Mouse (Mus musculus) liver, embryonic 14.5 days (tissue): ENCODE results near the gene Nr3c2. TPM values are rescaled to one million over a fixed set of nuclear protein-coding genes. Genes with fewer than 3 reads are reported as not detected.

ENCODE experiments used
- ATAC-seq: fragments of 200-750 bp; cut with Nextera tagmentation; 2 replicates; pipeline ENCODE4 v1.8.0; 2017; ENCODE audit warnings: moderate number of reproducible peaks, mild to moderate bottlenecking, moderate library complexity; ENCODE audit not compliant: insufficient read depth
- DNase-seq, 3 experiments: peaks; one replicate each; pipeline ENCODE4 v3.0.0-alpha.2; 2012 to 2013; ENCODE audit warnings: low read depth in 3 of 3, low spot score in 3 of 3
- H3K27ac ChIP-seq: fragments of 300-500 bp; sonication (generic); 2 replicates; pipeline ENCODE4 v1.5.1; 2014; ENCODE audit warnings: moderate library complexity, mild to moderate bottlenecking, control low read depth, inconsistent platforms
- H3K27me3 ChIP-seq: fragments of 300-500 bp; sonication (generic); 2 replicates; pipeline ENCODE4 v1.6.1; 2014; ENCODE audit warnings: mild to moderate bottlenecking, low read length, moderate library complexity; ENCODE audit not compliant: control insufficient read depth, insufficient read depth
- H3K36me3 ChIP-seq: fragments of 300-500 bp; sonication (generic); replicated peaks from 2 replicates; pipeline ENCODE4 v1.6.1; 2014; ENCODE audit warnings: low read depth; ENCODE audit not compliant: control insufficient read depth, insufficient read depth
- H3K4me1 ChIP-seq, 2 experiments: fragments of 200-500 bp in 1 of 2; fragments of 300-500 bp in 1 of 2; sonication (generic) in 1 of 2; replicated peaks; 2 replicates each; pipeline ENCODE4 v1.6.1; 2012 to 2014; ENCODE audit warnings: antibody characterized with exemption in 1 of 2, inconsistent platforms in 1 of 2, low read length in 1 of 2; ENCODE audit not compliant: control insufficient read depth in 2 of 2, insufficient read depth in 2 of 2
- H3K4me2 ChIP-seq: fragments of 300-500 bp; sonication (generic); 2 replicates; pipeline ENCODE4 v1.6.1; 2014; ENCODE audit warnings: low read depth, mild to moderate bottlenecking, control low read depth, moderate library complexity
- H3K4me3 ChIP-seq, 2 experiments: fragments of 200-500 bp in 1 of 2; fragments of 300-500 bp in 1 of 2; sonication (generic) in 1 of 2; 2 replicates each; pipeline ENCODE4 v1.5.1; 2012 to 2014; ENCODE audit warnings: low read depth in 2 of 2, low read length in 2 of 2, mild to moderate bottlenecking in 2 of 2, control low read depth in 1 of 2, inconsistent platforms in 1 of 2, moderate library complexity in 1 of 2; ENCODE audit not compliant: insufficient read depth in 1 of 2
- H3K9ac ChIP-seq: fragments of 300-500 bp; sonication (generic); replicated peaks from 2 replicates; pipeline ENCODE4 v1.6.1; 2014; ENCODE audit warnings: mild to moderate bottlenecking, control low read depth, moderate library complexity
- H3K9me3 ChIP-seq: fragments of 300-500 bp; sonication (generic); 2 replicates; pipeline ENCODE4 v1.6.1; 2016; ENCODE audit warnings: low read length, mixed read lengths; ENCODE audit not compliant: control insufficient read depth
- CTCF ChIP-seq: IDR thresholded peaks from 2 replicates; pipeline ENCODE4 v1.5.1; 2016; ENCODE audit warnings: antibody characterized with exemption, low read depth, control low read depth
- EP300 ChIP-seq: IDR thresholded peaks from 2 replicates; pipeline ENCODE4 v1.6.1; 2016; ENCODE audit warnings: antibody characterized with exemption, low read depth
- WGBS: fragments of 180-500 bp; shearing (Covaris S2); extraction: QIAGEN DNeasy Blood & Tissue Kit; methylation state at CpG from one replicate; pipeline ENCODE4 v1.1.7; 2014; ENCODE audit not compliant: insufficient replicate concordance; 5-methylcytosine and 5-hydroxymethylcytosine counted together
- polyA plus RNA-seq, 2 experiments: library from polyadenylated mRNA; depleted of rRNA in 1 of 2; stranded (reverse) in 1 of 2; unstranded in 1 of 2; fragments of >200 nt; fragmentation: Nextera tagmentation in 1 of 2; extraction: Ambion mirVana in 1 of 2; gene quantifications; 2 replicates each; pipeline versions ENCODE4 v1.2.1 to v1.2.3; 2012 to 2014

Nr3c2 gene
- polyA plus RNA-seq, 2 experiments, result 0.30 to 0.99 TPM

- ATAC-seq (no peak), DNase-seq (no peak)
- no peaks in the 10 kb centered on the region for H3K9me3 ChIP-seq
- 78% methylated on average over 3 of the region's 3 CpGs for WGBS
- H3K9ac ChIP-seq, result no peak overlapping the region
- TF ChIP-seq CTCF (no peak), EP300 (no peak)
- no peak overlapping the region for H3K4me2 ChIP-seq
- no peaks in the 10 kb centered on the region for H3K4me1 ChIP-seq
- no peak overlapping the region for H3K4me3 ChIP-seq
- no peak overlapping the region for H3K27ac ChIP-seq
- H3K27me3 ChIP-seq, result no peaks in the 10 kb centered on the region
- H3K36me3 ChIP-seq, result no peaks in the 10 kb centered on the region
These were observed 156.3 kb downstream of the Nr3c2 start for GRCm38 (mm10) chr8:77055492-77056021.

- H3K9me3 ChIP-seq, result no peaks in the 10 kb centered on the region
- no peak overlapping the region for H3K4me2 ChIP-seq
- ATAC-seq (no peak), DNase-seq (no peak)
- H3K27ac ChIP-seq, result no peak overlapping the region
- H3K27me3 ChIP-seq, result no peaks in the 10 kb centered on the region
- H3K4me3 ChIP-seq, result no peak overlapping the region
- TF ChIP-seq EP300 (no peak), CTCF (no peak)
- no peak overlapping the region for H3K9ac ChIP-seq
- H3K36me3 ChIP-seq, result no peaks in the 10 kb centered on the region
- H3K4me1 ChIP-seq, result no peaks in the 10 kb centered on the region
- whole genome bisulfite sequencing, result 71% methylated on average over 6 of the region's 6 CpGs
These were observed 157.6 kb downstream of the Nr3c2 start for GRCm38 (mm10) chr8:77056853-77057252.

GRCm38 (mm10) chr8:77082687-77083086 lies 183.4 kb downstream of the Nr3c2 start:
- ATAC-seq, result no peak
- no peak for TF ChIP-seq EP300
- TF ChIP-seq CTCF, result no peak
- 62% methylated on average over 4 of the region's 4 CpGs for WGBS
- Histone ChIP-seq H3K9ac (no peak overlapping the region), H3K9me3 (no peaks in the 10 kb centered on the region), H3K27me3 (no peaks in the 10 kb centered on the region), H3K4me1 (no peaks in the 10 kb centered on the region), H3K36me3 (no peaks in the 10 kb centered on the region), H3K27ac (no peak overlapping the region), H3K4me2 (no peak overlapping the region), H3K4me3 (no peak overlapping the region)
- no peak for DNase-seq

- no peak overlapping the region for H3K9ac ChIP-seq
- no peaks in the 10 kb centered on the region for H3K36me3 ChIP-seq
- no peaks in the 10 kb centered on the region for H3K4me1 ChIP-seq
- no peaks in the 10 kb centered on the region for H3K9me3 ChIP-seq
- DNase-seq, result no peak
- no peak overlapping the region for H3K4me2 ChIP-seq
- H3K4me3 ChIP-seq, result no peak overlapping the region
- TF ChIP-seq EP300, result no peak
- no peak overlapping the region for H3K27ac ChIP-seq
- no peak for ATAC-seq
- H3K27me3 ChIP-seq, result no peaks in the 10 kb centered on the region
- whole genome bisulfite sequencing, result 63% methylated on average over 8 of the region's 8 CpGs
These were observed 186.8 kb downstream of the Nr3c2 start for GRCm38 (mm10) chr8:77086036-77086435.

- H3K27me3 ChIP-seq, result no peaks in the 10 kb centered on the region
- no peak overlapping the region for H3K4me3 ChIP-seq
- no peaks in the 10 kb centered on the region for H3K4me1 ChIP-seq
- DNase-seq (no peak), ATAC-seq (no peak)
- no peak overlapping the region for H3K9ac ChIP-seq
- 33% methylated on average over 4 of the region's 4 CpGs for WGBS
- H3K36me3 ChIP-seq, result no peaks in the 10 kb centered on the region
- TF ChIP-seq EP300 (no peak), CTCF (no peak)
- no peaks in the 10 kb centered on the region for H3K9me3 ChIP-seq
- H3K4me2 ChIP-seq, result no peak overlapping the region
- no peak overlapping the region for H3K27ac ChIP-seq
These were observed 197.5 kb downstream of the Nr3c2 start for GRCm38 (mm10) chr8:77096721-77097120.
